Mouse (Mus musculus) G1E (cell line): ENCODE data around the gene Jund. TPM values are rescaled to one million over a fixed set of nuclear protein-coding genes. Genes with fewer than 3 reads are reported as not detected.

Experiments used
- ATAC-seq: 2 replicates; pipeline ENCODE4 v1.8.0; 2016; ENCODE audit warnings: mild to moderate bottlenecking; ENCODE audit not compliant: insufficient number of reproducible peaks, poor library complexity, low FRiP score, severe bottlenecking; ENCODE audit errors: extremely low read depth
- DNase-seq: peaks from one replicate; pipeline ENCODE4 v3.0.0; 2012; ENCODE audit warnings: low spot score
- H3K27me3 ChIP-seq: 2 replicates; pipeline ENCODE4 v1.6.1; 2012; ENCODE audit warnings: mild to moderate bottlenecking, low read length, inconsistent platforms; ENCODE audit not compliant: insufficient read depth
- H3K36me3 ChIP-seq: replicated peaks from 2 replicates; pipeline ENCODE3; 2012; ENCODE audit warnings: mild to moderate bottlenecking, inconsistent platforms
- H3K4me1 ChIP-seq: 2 replicates; pipeline ENCODE4 v1.6.1; 2012; ENCODE audit warnings: low read depth, low read length, inconsistent platforms, mixed read lengths; ENCODE audit not compliant: insufficient read depth
- H3K4me3 ChIP-seq: 2 replicates; pipeline ENCODE4 v1.5.1; 2012; ENCODE audit warnings: low read depth, mild to moderate bottlenecking, inconsistent platforms, low read length, moderate library complexity, mixed read lengths
- H3K9me3 ChIP-seq: replicated peaks from 2 replicates; pipeline ENCODE4 v1.6.1; 2012; ENCODE audit warnings: inconsistent platforms
- CTCF ChIP-seq: IDR thresholded peaks from 2 replicates; pipeline ENCODE4 v1.5.1; 2012; ENCODE audit warnings: low read depth, low read length, inconsistent platforms, mixed read lengths
- GATA1 ChIP-seq: IDR thresholded peaks from 2 replicates; pipeline ENCODE4 v1.6.1; 2012; ENCODE audit warnings: borderline replicate concordance, low read length, inconsistent platforms, mixed read lengths
- GATA2 ChIP-seq: IDR thresholded peaks from 2 replicates; pipeline ENCODE4 v1.6.1; 2012; ENCODE audit warnings: low read depth, low read length, inconsistent platforms, borderline replicate concordance
- POLR2AphosphoS5 ChIP-seq: IDR thresholded peaks from 2 replicates; pipeline ENCODE4 v1.6.1; 2012; ENCODE audit warnings: low read depth, low read length, inconsistent platforms; ENCODE audit not compliant: insufficient replicate concordance
- TAL1 ChIP-seq: conservative IDR thresholded peaks from 2 replicates; pipeline ENCODE4 v1.6.1; 2012; ENCODE audit warnings: low read depth, low read length, inconsistent platforms, mixed read lengths
- polyA plus RNA-seq: library from polyadenylated mRNA; stranded (reverse); fragments of >175 nt; gene quantifications from 2 replicates; pipeline ENCODE4 v1.2.3, GENCODE M21; 2012
- total RNA-seq, 2 experiments: library from RNA; stranded (forward) in 1 of 2; stranded (reverse) in 1 of 2; fragments of 200-1000 nt in 1 of 2; fragments of >200 nt in 1 of 2; fragmentation: Nextera tagmentation in 1 of 2; gene quantifications; 2 replicates each; pipeline ENCODE4 v1.2.3; 2014 to 2017

Jund gene
- total and polyA plus RNA-seq, 3 experiments, result 40.2 to 183 (median 60.3) TPM

GRCm38 (mm10) chr8:70691230-70691629 lies 7.5 kb upstream of the Jund start:
- TF ChIP-seq GATA1, result no peak
- no peaks in the 10 kb centered on the region for H3K36me3 ChIP-seq
- peaks cover 46% of the 10 kb centered on the region for H3K4me1 ChIP-seq

DNA sequence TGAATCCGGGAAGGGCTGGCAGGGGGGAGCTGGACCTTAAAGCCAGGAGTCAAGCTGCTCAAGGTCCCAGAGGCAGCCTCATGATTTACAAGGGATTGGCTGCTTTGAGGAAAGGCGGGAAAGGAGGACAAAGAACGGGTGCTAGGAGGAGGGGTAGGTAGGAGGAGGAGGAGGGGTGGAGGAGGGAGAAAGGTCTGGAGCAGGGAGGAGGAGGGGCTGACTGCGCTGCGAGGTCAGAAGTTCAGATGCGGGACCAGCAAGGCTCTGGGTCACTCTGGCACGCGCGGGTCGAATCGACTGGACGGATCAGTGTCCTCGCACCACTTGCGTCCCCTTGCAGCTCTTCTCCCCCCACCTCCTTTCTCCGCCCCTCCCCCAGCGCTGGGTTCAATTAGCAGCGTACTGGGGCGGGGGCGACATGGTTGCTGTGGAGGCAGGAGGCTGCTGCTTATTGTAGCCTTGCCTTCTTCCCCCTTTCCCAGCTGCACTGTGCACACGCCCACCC lies 7.0 kb upstream of the Jund start:
- no peak for ATAC-seq
- Histone ChIP-seq H3K4me3 (peak overlapping the region; percentile 57; the same call in 1 of the 2 replicates), H3K9me3 (no peaks in the 10 kb centered on the region), H3K36me3 (no peaks in the 10 kb centered on the region), H3K4me1 (peaks cover 49% of the 10 kb centered on the region), H3K27me3 (peaks cover 38% of the 10 kb centered on the region)
- no peak for TF ChIP-seq GATA2
- no peak for TF ChIP-seq GATA1
- no peak for TF ChIP-seq POLR2AphosphoS5
- no peak for TF ChIP-seq TAL1
- no peak for TF ChIP-seq CTCF
- no peak for DNase-seq

More at GRCm38 (mm10) chr8:70691230-70691629, 7.5 kb upstream of the Jund start:
- DNase-seq (no peak), ATAC-seq (no peak)
- Histone ChIP-seq H3K4me3 (no peak overlapping the region), H3K27me3 (peaks cover 44% of the 10 kb centered on the region), H3K9me3 (no peaks in the 10 kb centered on the region)

DNA sequence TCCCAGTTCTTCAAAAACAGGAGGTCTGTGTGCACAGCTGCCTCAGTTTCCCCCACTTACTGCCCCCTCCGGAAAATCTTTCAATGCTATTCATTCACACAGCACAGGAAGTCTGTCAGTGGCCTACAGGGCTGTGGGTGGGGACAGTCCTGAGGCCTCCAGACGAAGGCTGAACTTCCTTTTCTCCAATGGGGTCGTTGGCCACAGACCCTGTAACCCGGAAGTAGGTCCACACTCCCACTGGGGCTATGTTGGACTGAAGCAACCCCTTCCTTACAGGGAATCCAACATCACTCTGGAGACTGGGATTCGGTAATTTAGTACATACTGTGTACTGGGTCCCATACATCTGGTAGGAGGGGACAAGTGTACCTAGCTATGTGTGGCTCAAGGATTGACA lies 5.1 kb upstream of the Jund start:
- TF ChIP-seq POLR2AphosphoS5 (no peak), CTCF (no peak), TAL1 (no peak), GATA1 (no peak), GATA2 (no peak)
- Histone ChIP-seq H3K36me3 (no peaks in the 10 kb centered on the region), H3K9me3 (no peaks in the 10 kb centered on the region), H3K4me1 (peaks cover 64% of the 10 kb centered on the region), H3K4me3 (no peak overlapping the region), H3K27me3 (peaks cover 21% of the 10 kb centered on the region)
- ATAC-seq, result no peak
- DNase-seq, result no peak

- Histone ChIP-seq H3K4me3 (peak overlapping the region; percentile 63; the same call in 1 of the 2 replicates), H3K9me3 (no peaks in the 10 kb centered on the region), H3K36me3 (no peaks in the 10 kb centered on the region), H3K4me1 (peaks cover 67% of the 10 kb centered on the region), H3K27me3 (peaks cover 15% of the 10 kb centered on the region)
- DNase-seq (peak; percentile 55), ATAC-seq (no peak)
- TF ChIP-seq POLR2AphosphoS5 (no peak), CTCF (no peak), GATA1 (no peak), TAL1 (no peak), GATA2 (no peak)
Measured at GRCm38 (mm10) chr8:70695318-70696018, 3.3 kb upstream of the Jund start.

DNA sequence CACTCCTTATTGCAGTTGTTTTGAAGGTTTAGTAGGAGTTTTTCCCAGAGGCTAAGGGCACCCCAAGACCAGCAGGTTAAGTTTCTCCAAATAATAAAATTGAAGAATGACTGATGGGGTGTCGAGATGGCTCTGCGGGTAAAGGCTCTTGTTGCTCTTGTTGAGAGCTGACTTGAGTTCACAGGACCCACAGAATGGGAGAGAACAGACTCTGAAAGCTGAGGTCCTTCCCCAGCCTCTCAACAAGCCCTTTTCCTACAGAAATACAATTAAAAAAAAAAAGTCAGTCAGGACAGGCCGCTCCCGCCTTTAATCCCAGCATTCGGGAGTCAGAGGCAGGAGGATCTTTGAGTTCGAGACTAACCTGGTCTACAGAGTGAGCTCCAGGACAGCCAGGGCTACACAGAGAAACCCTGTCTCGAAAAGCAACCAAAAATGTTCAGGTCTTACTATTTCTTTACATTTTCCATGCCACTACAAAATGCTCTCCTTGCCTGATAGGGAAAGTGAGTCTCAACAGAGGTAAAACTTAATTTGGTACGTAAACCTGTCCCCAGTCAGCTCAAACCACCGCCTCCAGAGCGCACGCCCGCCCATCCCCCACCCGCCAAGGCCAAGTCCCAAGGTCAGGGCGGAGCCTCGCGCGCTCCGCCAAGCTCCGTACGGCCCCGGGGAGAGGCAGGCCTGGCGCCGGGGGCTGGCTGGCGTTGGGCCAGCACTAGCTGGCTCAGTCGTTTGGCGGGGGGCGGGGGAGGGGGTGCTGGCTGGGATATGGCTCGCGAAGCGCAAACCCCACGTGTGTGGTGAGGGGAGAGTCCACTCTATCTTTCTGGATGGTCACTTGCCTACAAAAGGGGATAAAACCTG lies 2.5 kb upstream of the Jund start:
- ATAC-seq, result no peak
- H3K4me3 ChIP-seq, result peak overlapping the region; percentile 63; the same call in 1 of the 2 replicates
- DNase-seq, result peak; percentile 85
- H3K36me3 ChIP-seq, result peaks cover 2% of the 10 kb centered on the region
- no peaks in the 10 kb centered on the region for H3K9me3 ChIP-seq
- no peak for TF ChIP-seq GATA2
- no peak for TF ChIP-seq GATA1
- no peak for TF ChIP-seq POLR2AphosphoS5
- no peak for TF ChIP-seq CTCF
- peaks cover 13% of the 10 kb centered on the region for H3K27me3 ChIP-seq
- H3K4me1 ChIP-seq, result peaks cover 72% of the 10 kb centered on the region

DNA sequence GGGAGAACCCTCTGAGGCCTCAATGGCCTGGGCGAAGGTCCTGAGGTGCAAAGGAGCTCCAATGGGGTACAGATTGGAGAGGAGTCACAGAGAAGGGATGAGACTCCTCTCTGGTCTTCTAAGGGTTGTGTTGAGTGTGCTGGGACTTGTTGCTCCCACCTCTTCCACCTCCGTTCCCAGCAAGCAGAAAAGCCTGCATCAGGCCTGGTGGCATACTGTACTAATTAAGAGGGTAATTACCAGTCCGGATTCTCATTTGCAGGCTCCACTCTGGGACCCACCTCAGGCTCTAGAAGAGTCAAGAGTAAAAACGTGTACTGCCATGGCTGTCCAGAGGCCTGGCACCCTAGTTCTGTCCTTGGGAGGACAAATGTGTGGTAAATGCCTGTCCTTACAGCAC lies 1.8 kb upstream of the Jund start:
- H3K36me3 ChIP-seq, result peaks cover 7% of the 10 kb centered on the region
- H3K4me1 ChIP-seq, result peaks cover 71% of the 10 kb centered on the region
- no peaks in the 10 kb centered on the region for H3K9me3 ChIP-seq
- peaks cover 7% of the 10 kb centered on the region for H3K27me3 ChIP-seq
- TF ChIP-seq CTCF (no peak), POLR2AphosphoS5 (no peak), GATA1 (no peak), GATA2 (no peak), TAL1 (no peak)
- ATAC-seq, result no peak
- peak overlapping the region; percentile 63; the same call in 1 of the 2 replicates for H3K4me3 ChIP-seq
- no peak for DNase-seq
